Mouse (Mus musculus) liver, adult 2 months (tissue): ENCODE measurements around the gene Cd164l2.

Experiments used
- CTCF ChIP-seq: fragments of 200-500 bp; IDR thresholded peaks from 2 replicates; pipeline ENCODE4 v1.5.1; 2011; ENCODE audit warnings: low read depth, low read length, control low read depth
- POLR2A ChIP-seq: fragments of 200-500 bp; IDR thresholded peaks from 2 replicates; pipeline ENCODE4 v1.6.1; 2011; ENCODE audit warnings: low read length, control low read depth; ENCODE audit not compliant: insufficient read depth; ENCODE audit errors: extremely low read depth

DNA sequence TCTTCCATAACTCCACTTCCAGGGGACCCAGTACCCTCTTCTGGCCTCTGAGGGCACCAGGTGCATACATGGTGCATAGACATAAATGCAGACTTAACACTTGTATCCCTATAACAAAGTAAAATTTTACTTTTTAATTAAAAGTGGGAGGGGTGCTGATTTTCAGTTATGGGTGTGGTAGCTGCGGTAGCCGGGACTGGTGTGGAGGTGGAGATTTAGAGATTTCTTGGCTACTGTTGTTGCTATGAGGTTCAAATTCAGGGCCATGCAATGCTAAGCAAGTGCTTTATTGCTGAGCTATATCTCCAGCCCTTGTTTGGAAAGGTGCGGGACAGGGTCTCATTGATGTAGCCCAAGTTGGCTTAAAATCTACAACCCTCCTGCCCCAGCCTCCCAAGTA is 6.8 kb downstream of the Cd164l2 start:
- TF ChIP-seq CTCF (no peak), POLR2A (no peak)
